Mouse (Mus musculus) kidney, embryonic 15.5 days (tissue): Measurements from ENCODE around the gene Ddhd1. TPM values are rescaled to one million over a fixed set of nuclear protein-coding genes. Genes with fewer than 3 reads are reported as not detected.

Experiments used
- ATAC-seq: fragments of 200-750 bp; cut with Nextera tagmentation; replicated peaks from 2 replicates; pipeline ENCODE4 v1.8.0; 2017; ENCODE audit warnings: moderate TSS enrichment; ENCODE audit not compliant: low FRiP score
- H3K27ac ChIP-seq: fragments of 300-500 bp; sonication (generic); 2 replicates; pipeline ENCODE4 v1.5.1; 2015; ENCODE audit warnings: mild to moderate bottlenecking, inconsistent platforms
- H3K27me3 ChIP-seq: fragments of 300-500 bp; sonication (generic); 2 replicates; pipeline ENCODE4 v1.6.1; 2015; ENCODE audit warnings: inconsistent platforms
- H3K36me3 ChIP-seq: fragments of 300-500 bp; sonication (generic); 2 replicates; pipeline ENCODE4 v1.6.1; 2015; ENCODE audit warnings: inconsistent platforms
- H3K4me1 ChIP-seq: fragments of 300-500 bp; sonication (generic); 2 replicates; pipeline ENCODE4 v1.6.1; 2015; ENCODE audit warnings: inconsistent platforms
- H3K4me2 ChIP-seq: fragments of 300-500 bp; sonication (generic); 2 replicates; pipeline ENCODE4 v1.6.1; 2015; ENCODE audit warnings: moderate library complexity, mild to moderate bottlenecking, inconsistent platforms
- H3K4me3 ChIP-seq: fragments of 300-500 bp; sonication (generic); replicated peaks from 2 replicates; pipeline ENCODE4 v1.5.1; 2015; ENCODE audit warnings: mild to moderate bottlenecking, inconsistent platforms
- H3K9ac ChIP-seq: fragments of 300-500 bp; sonication (generic); 2 replicates; pipeline ENCODE4 v1.6.1; 2015; ENCODE audit warnings: mild to moderate bottlenecking, inconsistent platforms
- H3K9me3 ChIP-seq: fragments of 300-500 bp; sonication (generic); replicated peaks from 2 replicates; pipeline ENCODE4 v1.6.1; 2016; ENCODE audit warnings: inconsistent platforms
- WGBS: fragments of 180-500 bp; shearing (Covaris S2); methylation state at CpG from one replicate; pipeline ENCODE4 v1.1.7; 2015; ENCODE audit warnings: mixed read lengths; 5-methylcytosine and 5-hydroxymethylcytosine counted together
- polyA plus RNA-seq: library from polyadenylated mRNA; unstranded; fragments of >200 nt; fragmentation: Nextera tagmentation; extraction: Ambion mirVana; gene quantifications from 2 replicates; pipeline ENCODE4 v1.2.1, GENCODE M21; 2015

Gene Ddhd1
- polyA plus RNA-seq, 1 experiment from 2014 or later, result 7.8 TPM

DNA sequence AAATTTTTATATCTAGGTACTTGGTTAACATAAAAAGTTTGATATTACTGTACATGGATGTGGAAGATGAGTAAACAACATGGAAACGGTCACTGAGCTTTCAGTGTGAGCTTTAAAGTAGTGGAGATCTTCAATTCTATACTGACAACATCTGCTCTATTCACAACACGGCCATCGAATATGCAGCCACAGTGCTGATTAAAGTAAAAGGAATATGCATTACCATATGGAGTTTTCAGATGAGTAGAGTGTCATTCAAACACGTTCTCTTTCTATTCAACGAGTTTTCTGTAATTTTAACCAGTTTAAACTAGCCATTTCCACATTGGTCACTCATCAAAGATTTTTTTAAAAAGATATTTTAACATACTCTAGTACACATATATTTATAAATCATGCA, 15.1 kb downstream of the Ddhd1 start:
- WGBS, result 90% methylated on average over 5 of the region's 5 CpGs
- no peak overlapping the region for H3K4me2 ChIP-seq
- no peak for ATAC-seq

GRCm38 (mm10) chr14:45642217-45642616, 15.7 kb downstream of the Ddhd1 start:
- no peak overlapping the region for H3K4me3 ChIP-seq
- no peaks in the 10 kb centered on the region for H3K36me3 ChIP-seq
- H3K27me3 ChIP-seq, result no peaks in the 10 kb centered on the region
- H3K4me1 ChIP-seq, result peaks cover 22% of the 10 kb centered on the region
- peak; percentile 70; the same call in 1 of the 2 replicates for ATAC-seq
- no peak overlapping the region for H3K9ac ChIP-seq
- H3K27ac ChIP-seq, result peak overlapping the region; percentile 64; the same call in 1 of the 2 replicates
- H3K9me3 ChIP-seq, result no peaks in the 10 kb centered on the region
- WGBS, result 76% methylated on average over 9 of the region's 9 CpGs
- H3K4me2 ChIP-seq, result no peak overlapping the region

More for the DNA sequence above, 15.1 kb downstream of the Ddhd1 start:
- H3K36me3 ChIP-seq, result no peaks in the 10 kb centered on the region
- no peaks in the 10 kb centered on the region for H3K27me3 ChIP-seq
- no peak overlapping the region for H3K9ac ChIP-seq
- no peaks in the 10 kb centered on the region for H3K9me3 ChIP-seq
- H3K27ac ChIP-seq, result no peak overlapping the region
- peaks cover 27% of the 10 kb centered on the region for H3K4me1 ChIP-seq
- H3K4me3 ChIP-seq, result no peak overlapping the region

GRCm38 (mm10) chr14:45638717-45639116, 19.2 kb downstream of the Ddhd1 start:
- WGBS, result 72% methylated on average over 5 of the region's 5 CpGs
- Histone ChIP-seq H3K4me3 (no peak overlapping the region), H3K4me2 (no peak overlapping the region), H3K27ac (no peak overlapping the region), H3K9ac (no peak overlapping the region), H3K4me1 (peaks cover 10% of the 10 kb centered on the region; the same call in 1 of the 2 replicates), H3K9me3 (no peaks in the 10 kb centered on the region), H3K36me3 (no peaks in the 10 kb centered on the region), H3K27me3 (no peaks in the 10 kb centered on the region)
- ATAC-seq, result no peak

DNA sequence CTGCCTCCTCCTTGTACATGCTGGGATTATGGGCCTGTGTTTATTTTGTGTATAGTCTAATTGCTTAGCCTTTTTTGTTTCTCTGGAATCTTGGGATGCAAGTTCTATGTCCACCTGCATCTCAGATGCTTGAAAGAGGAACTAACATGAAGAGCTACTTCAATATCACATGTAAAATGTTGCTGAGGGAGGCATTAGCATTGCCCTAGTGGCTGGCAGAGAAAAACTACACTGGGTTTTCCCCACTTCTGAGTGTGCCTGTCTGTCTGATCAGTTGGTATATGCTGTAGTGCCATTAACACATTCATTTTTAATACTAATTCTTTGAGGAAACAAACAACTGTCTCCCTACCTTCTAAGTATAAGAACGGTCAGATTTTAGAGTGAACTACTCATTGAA, 22.4 kb downstream of the Ddhd1 start:
- Histone ChIP-seq H3K4me1 (no peaks in the 10 kb centered on the region), H3K36me3 (no peaks in the 10 kb centered on the region), H3K9me3 (no peaks in the 10 kb centered on the region), H3K4me2 (no peak overlapping the region), H3K27me3 (no peaks in the 10 kb centered on the region), H3K27ac (no peak overlapping the region), H3K9ac (no peak overlapping the region), H3K4me3 (no peak overlapping the region)
- no peak for ATAC-seq
- WGBS, result 94% methylated on average over 1 of the region's 1 CpGs

DNA sequence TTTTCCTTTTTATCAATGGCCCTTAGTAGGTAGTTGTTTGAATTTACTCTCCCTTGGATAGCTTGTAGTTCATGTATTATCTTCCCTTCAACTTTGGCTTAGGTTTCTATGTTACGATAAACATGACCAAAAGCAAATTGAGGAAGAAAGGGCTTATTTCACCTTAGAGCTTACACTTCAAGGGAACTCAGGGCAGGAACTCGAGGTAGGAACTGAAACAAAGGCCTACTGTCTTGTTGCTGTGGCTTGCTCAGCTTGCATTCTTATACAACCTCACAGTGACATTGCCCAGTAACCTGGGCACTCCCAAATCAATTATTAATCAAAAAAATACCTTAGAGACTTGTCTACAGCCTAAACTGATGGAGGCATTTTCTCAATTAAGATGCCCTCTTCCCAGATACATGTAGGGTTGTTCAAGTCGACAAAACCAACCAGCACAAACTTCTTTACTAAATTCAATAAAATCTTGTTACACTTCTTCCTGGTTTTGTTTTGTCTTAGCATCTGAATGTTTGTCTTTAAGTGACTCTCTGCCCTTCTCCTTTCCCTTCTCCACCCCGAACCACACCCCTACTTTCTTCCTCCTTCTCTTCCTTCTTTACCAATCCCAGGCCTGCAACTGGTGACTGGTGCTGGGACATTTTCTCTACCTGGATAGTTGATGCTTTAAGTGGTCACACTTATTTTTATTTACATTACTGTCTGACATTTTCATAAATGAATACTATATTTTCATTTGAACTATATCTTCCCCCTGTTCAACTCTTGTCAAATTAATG, 25.0 kb downstream of the Ddhd1 start:
- no peak overlapping the region for H3K27ac ChIP-seq
- no peak for ATAC-seq
- H3K4me3 ChIP-seq, result no peak overlapping the region
- H3K9me3 ChIP-seq, result no peaks in the 10 kb centered on the region
- H3K27me3 ChIP-seq, result no peaks in the 10 kb centered on the region
- no peak overlapping the region for H3K9ac ChIP-seq
- no peaks in the 10 kb centered on the region for H3K36me3 ChIP-seq
- no peak overlapping the region for H3K4me2 ChIP-seq
- no peaks in the 10 kb centered on the region for H3K4me1 ChIP-seq
- WGBS, result 82% methylated on average over 4 of the region's 4 CpGs

- H3K27me3 ChIP-seq, result no peaks in the 10 kb centered on the region
- H3K9me3 ChIP-seq, result no peaks in the 10 kb centered on the region
- 87% methylated on average over 5 of the region's 5 CpGs for WGBS
- no peak for ATAC-seq
- H3K4me1 ChIP-seq, result no peaks in the 10 kb centered on the region
- H3K27ac ChIP-seq, result no peak overlapping the region
- H3K4me2 ChIP-seq, result no peak overlapping the region
- no peaks in the 10 kb centered on the region for H3K36me3 ChIP-seq
- no peak overlapping the region for H3K4me3 ChIP-seq
- no peak overlapping the region for H3K9ac ChIP-seq
Observed at GRCm38 (mm10) chr14:45630544-45630943, 27.4 kb downstream of the Ddhd1 start.

- no peaks in the 10 kb centered on the region for H3K36me3 ChIP-seq
- ATAC-seq, result no peak
- H3K4me3 ChIP-seq, result no peak overlapping the region
- no peak overlapping the region for H3K27ac ChIP-seq
- WGBS, result 61% methylated on average over 1 of the region's 1 CpGs
- H3K9me3 ChIP-seq, result no peaks in the 10 kb centered on the region
- no peaks in the 10 kb centered on the region for H3K27me3 ChIP-seq
- H3K9ac ChIP-seq, result no peak overlapping the region
- no peaks in the 10 kb centered on the region for H3K4me1 ChIP-seq
- H3K4me2 ChIP-seq, result no peak overlapping the region
Observed at GRCm38 (mm10) chr14:45629938-45630337, 28.0 kb downstream of the Ddhd1 start.

GRCm38 (mm10) chr14:45618351-45618750, 39.6 kb downstream of the Ddhd1 start:
- 38% methylated on average over 6 of the region's 6 CpGs for WGBS
- no peaks in the 10 kb centered on the region for H3K27me3 ChIP-seq
- ATAC-seq, result peak; percentile 36; the same call in 1 of the 2 replicates
- no peak overlapping the region for H3K4me3 ChIP-seq
- H3K9ac ChIP-seq, result no peak overlapping the region
- H3K4me2 ChIP-seq, result 0 out of 2 replicates have a peak overlapping the region, but pooled peaks have one; percentile 2
- H3K27ac ChIP-seq, result no peak overlapping the region
- peaks cover 32% of the 10 kb centered on the region for H3K36me3 ChIP-seq
- H3K4me1 ChIP-seq, result peaks cover 9% of the 10 kb centered on the region
- no peaks in the 10 kb centered on the region for H3K9me3 ChIP-seq

GRCm38 (mm10) chr14:45616526-45616925, 41.4 kb downstream of the Ddhd1 start:
- Histone ChIP-seq H3K27me3 (no peaks in the 10 kb centered on the region), H3K27ac (no peak overlapping the region), H3K9ac (no peak overlapping the region), H3K4me1 (peaks cover 14% of the 10 kb centered on the region), H3K9me3 (no peaks in the 10 kb centered on the region), H3K4me2 (no peak overlapping the region), H3K36me3 (peaks cover 39% of the 10 kb centered on the region), H3K4me3 (no peak overlapping the region)
- ATAC-seq, result no peak
- 95% methylated on average over 5 of the region's 5 CpGs for WGBS

DNA sequence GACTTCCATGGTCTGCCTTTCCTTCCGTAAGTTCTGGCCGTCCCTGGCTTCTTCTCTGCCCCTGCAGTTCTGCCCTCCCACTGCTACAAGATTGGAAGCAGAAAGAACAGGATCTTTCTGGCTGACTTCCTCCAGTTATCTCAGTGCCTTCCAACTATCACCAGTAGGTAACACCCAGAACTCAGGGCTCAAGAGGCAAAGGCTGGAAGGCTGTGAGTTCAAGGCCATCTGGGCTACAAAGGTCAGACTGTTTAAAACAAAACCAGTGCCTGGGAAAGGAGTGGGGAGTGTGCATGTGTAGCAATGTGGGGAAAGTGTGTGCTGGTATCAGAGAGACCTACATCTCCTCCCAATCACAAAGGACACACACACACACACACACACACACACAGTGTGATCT, 42.2 kb downstream of the Ddhd1 start:
- H3K9ac ChIP-seq, result no peak overlapping the region
- no peak overlapping the region for H3K27ac ChIP-seq
- H3K36me3 ChIP-seq, result peaks cover 39% of the 10 kb centered on the region
- no peaks in the 10 kb centered on the region for H3K27me3 ChIP-seq
- no peak for ATAC-seq
- no peak overlapping the region for H3K4me2 ChIP-seq
- no peaks in the 10 kb centered on the region for H3K9me3 ChIP-seq
- WGBS, result 91% methylated on average over 2 of the region's 2 CpGs
- H3K4me3 ChIP-seq, result no peak overlapping the region
- peaks cover 14% of the 10 kb centered on the region for H3K4me1 ChIP-seq

GRCm38 (mm10) chr14:45614822-45615221, 43.1 kb downstream of the Ddhd1 start:
- no peaks in the 10 kb centered on the region for H3K9me3 ChIP-seq
- H3K4me3 ChIP-seq, result no peak overlapping the region
- ATAC-seq, result no peak
- H3K9ac ChIP-seq, result no peak overlapping the region
- peaks cover 14% of the 10 kb centered on the region for H3K4me1 ChIP-seq
- no peak overlapping the region for H3K4me2 ChIP-seq
- no peaks in the 10 kb centered on the region for H3K27me3 ChIP-seq
- peaks cover 46% of the 10 kb centered on the region for H3K36me3 ChIP-seq
- WGBS, result 54% methylated on average over 4 of the region's 4 CpGs
- H3K27ac ChIP-seq, result no peak overlapping the region

DNA sequence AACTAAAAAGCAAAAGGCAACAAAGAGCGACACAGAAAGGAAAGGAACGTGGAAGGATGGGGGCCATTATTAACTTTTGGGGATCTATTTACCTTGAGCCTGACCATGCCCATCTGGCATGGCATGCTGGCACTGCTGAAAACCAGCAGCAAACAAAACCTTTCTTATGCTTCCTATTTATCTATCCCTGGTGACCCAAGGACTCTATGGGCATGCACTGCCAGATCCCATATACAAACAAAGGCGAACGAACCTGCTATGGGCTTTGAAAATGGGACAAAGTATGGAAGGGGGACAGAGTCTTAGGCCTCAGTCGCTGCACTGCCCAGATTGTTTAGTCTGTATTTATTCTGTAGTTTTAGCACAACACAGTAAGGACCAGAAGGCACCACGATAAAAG, 43.5 kb downstream of the Ddhd1 start:
- ATAC-seq, result no peak
- H3K4me1 ChIP-seq, result peaks cover 14% of the 10 kb centered on the region
- 94% methylated on average over 6 of the region's 6 CpGs for WGBS

GRCm38 (mm10) chr14:45611654-45612053, 46.3 kb downstream of the Ddhd1 start:
- Histone ChIP-seq H3K27me3 (no peaks in the 10 kb centered on the region), H3K36me3 (peaks cover 48% of the 10 kb centered on the region), H3K9me3 (no peaks in the 10 kb centered on the region), H3K4me2 (no peak overlapping the region), H3K4me3 (no peak overlapping the region), H3K9ac (no peak overlapping the region), H3K4me1 (peaks cover 7% of the 10 kb centered on the region; the same call in 1 of the 2 replicates), H3K27ac (no peak overlapping the region)
- no peak for ATAC-seq
- WGBS, result 86% methylated on average over 7 of the region's 7 CpGs

More for the DNA sequence above, 43.5 kb downstream of the Ddhd1 start:
- Histone ChIP-seq H3K36me3 (peaks cover 47% of the 10 kb centered on the region), H3K4me3 (no peak overlapping the region), H3K4me2 (no peak overlapping the region), H3K27me3 (no peaks in the 10 kb centered on the region), H3K9ac (no peak overlapping the region), H3K9me3 (no peaks in the 10 kb centered on the region), H3K27ac (no peak overlapping the region)
